Mouse (Mus musculus): Measurements from ENCODE around the gene Arl8a. TPM values are rescaled to one million over a fixed set of nuclear protein-coding genes. Genes with fewer than 3 reads are reported as not detected.

The Arl8a gene
- polyA plus RNA-seq, 1 experiment, result 51.4 TPM

DNA sequence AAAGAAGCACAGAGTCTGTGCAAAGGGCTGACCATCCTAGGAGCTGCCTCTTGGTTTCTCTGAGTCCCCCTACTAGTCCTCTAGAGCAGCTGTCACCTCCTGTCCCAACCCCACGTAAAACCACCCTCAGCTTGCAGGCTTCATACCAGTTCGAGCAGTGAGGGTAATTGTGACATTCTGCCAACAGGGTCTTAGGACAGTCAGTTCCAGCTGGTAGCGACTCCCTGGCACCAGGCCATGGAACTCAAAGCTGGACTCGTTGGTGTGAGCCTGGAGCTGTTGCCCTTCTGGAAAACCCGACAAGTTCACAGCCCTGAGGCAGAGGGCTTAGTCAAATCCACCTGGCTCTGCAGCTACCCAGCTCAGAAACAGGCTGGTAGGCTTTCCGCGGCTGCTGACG, 20.6 kb upstream of the Arl8a start:
- Histone ChIP-seq H3K4me3 (ENCODE audit: insufficient read depth, poor library complexity, severe bottlenecking) (no peak overlapping the region), H3K79me2 (ENCODE audit: control insufficient read depth, insufficient read depth) (no peaks in the 10 kb centered on the region), H3K36me3 (ENCODE audit: control insufficient read depth, insufficient read depth) (no peaks in the 10 kb centered on the region), H3K27me3 (ENCODE audit: control insufficient read depth, insufficient read depth, insufficient read length) (no peaks in the 10 kb centered on the region), H3K79me3 (ENCODE audit: low read depth) (no peaks in the 10 kb centered on the region), H3ac (ENCODE audit: control insufficient read depth, insufficient read length, low read depth) (no peak overlapping the region)
- no peak for TF ChIP-seq MYOG (IDR thresholded peaks at IDR 0.05; ENCODE audit: control insufficient read depth, extremely low read depth, insufficient read length)
- no peak for TF ChIP-seq USF1 (IDR thresholded peaks at IDR 0.05; ENCODE audit: low read depth)
- no peak for TF ChIP-seq MAX (IDR thresholded peaks at IDR 0.05)
- no peak for TF ChIP-seq CEBPB (IDR thresholded peaks at IDR 0.05; ENCODE audit: low read depth)
- no peak for TF ChIP-seq CTCF (IDR thresholded peaks at IDR 0.05; ENCODE audit: control insufficient read depth, insufficient read depth, insufficient read length)
- no peak for TF ChIP-seq FOSL1 (IDR thresholded peaks at IDR 0.05; ENCODE audit: insufficient read depth, low read length, poor library complexity, severe bottlenecking)
- TF ChIP-seq MYOD1 (IDR thresholded peaks at IDR 0.05; ENCODE audit: control insufficient read depth, insufficient read length, low read depth), result no peak

DNA sequence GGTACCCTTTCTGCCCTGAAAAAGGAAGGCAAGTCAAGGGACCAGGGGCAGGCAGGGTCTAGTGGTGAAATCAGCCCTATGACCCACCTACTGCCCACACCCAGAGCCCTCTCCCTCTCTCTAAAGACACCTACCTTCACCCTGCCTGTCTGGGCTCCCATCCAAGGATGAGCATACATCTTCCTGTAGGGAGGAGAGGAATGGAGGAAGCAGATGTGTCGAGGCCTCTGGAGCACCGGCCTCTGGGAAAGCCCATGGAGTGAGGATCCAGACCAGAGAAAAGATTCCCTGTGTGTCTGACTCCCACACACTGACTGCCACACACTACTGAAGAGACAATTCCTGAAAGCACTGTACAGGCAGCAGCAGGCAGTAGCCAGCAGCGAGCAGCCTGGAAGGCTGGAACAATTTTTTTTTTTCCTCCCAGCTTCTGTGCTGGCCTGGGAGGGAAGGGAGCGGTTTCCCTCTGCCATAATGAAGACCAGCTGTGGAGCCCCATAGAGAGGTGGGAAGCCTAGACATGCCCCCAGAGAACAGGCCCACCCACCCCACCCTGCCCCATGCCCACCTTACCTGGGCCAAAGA, 20.1 kb upstream of the Arl8a start:
- no peaks in the 10 kb centered on the region for H3K36me3 ChIP-seq (ENCODE audit: control insufficient read depth, insufficient read depth)
- H3K27me3 ChIP-seq (ENCODE audit: control insufficient read depth, insufficient read depth, insufficient read length), result no peaks in the 10 kb centered on the region
- H3K79me2 ChIP-seq (ENCODE audit: control insufficient read depth, insufficient read depth), result no peaks in the 10 kb centered on the region
- TF ChIP-seq CTCF (IDR thresholded peaks at IDR 0.05; ENCODE audit: control insufficient read depth, insufficient read depth, insufficient read length) (no peak), MYOD1 (IDR thresholded peaks at IDR 0.05; ENCODE audit: control insufficient read depth, insufficient read length, low read depth) (no peak), USF1 (IDR thresholded peaks at IDR 0.05; ENCODE audit: low read depth) (no peak), FOSL1 (IDR thresholded peaks at IDR 0.05; ENCODE audit: insufficient read depth, low read length, poor library complexity, severe bottlenecking) (no peak), MYOG (IDR thresholded peaks at IDR 0.05; ENCODE audit: control insufficient read depth, extremely low read depth, insufficient read length) (no peak), CEBPB (IDR thresholded peaks at IDR 0.05; ENCODE audit: low read depth) (no peak)
- no peaks in the 10 kb centered on the region for H3K79me3 ChIP-seq (ENCODE audit: low read depth)
- no peak overlapping the region for H3ac ChIP-seq (ENCODE audit: control insufficient read depth, insufficient read length, low read depth)
- H3K4me3 ChIP-seq (ENCODE audit: insufficient read depth, poor library complexity, severe bottlenecking), result no peak overlapping the region

DNA sequence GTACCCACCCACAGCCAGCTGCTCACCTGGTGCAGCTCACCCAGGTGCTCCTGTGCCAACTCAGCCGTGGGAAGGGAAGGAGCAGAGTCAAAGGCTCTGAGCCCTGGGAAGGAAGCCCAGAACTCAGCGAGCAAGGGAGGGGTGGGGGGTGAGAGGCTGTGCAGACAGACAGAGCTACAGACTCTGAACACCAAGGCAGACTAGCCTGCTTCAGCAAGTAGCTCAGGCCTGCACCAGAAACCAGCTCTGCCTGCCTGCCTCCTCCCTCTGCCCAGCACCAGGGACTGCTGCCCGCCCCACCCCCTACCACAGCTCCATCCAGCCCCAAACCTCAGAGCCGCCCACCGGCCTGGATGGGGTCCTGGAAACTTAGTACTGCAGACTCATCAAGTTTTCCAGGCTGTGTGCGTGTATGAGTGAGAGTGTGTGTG, 18.6 kb upstream of the Arl8a start:
- no peaks in the 10 kb centered on the region for H3K27me3 ChIP-seq (ENCODE audit: control insufficient read depth, insufficient read depth, insufficient read length)
- no peaks in the 10 kb centered on the region for H3K79me3 ChIP-seq (ENCODE audit: low read depth)
- no peaks in the 10 kb centered on the region for H3K36me3 ChIP-seq (ENCODE audit: control insufficient read depth, insufficient read depth)
- no peak for TF ChIP-seq MYOD1 (IDR thresholded peaks at IDR 0.05; ENCODE audit: control insufficient read depth, insufficient read length, low read depth)
- no peak for TF ChIP-seq USF1 (IDR thresholded peaks at IDR 0.05; ENCODE audit: low read depth)
- TF ChIP-seq MYOG (IDR thresholded peaks at IDR 0.05; ENCODE audit: control insufficient read depth, extremely low read depth, insufficient read length), result no peak
- no peak for TF ChIP-seq CEBPB (IDR thresholded peaks at IDR 0.05; ENCODE audit: low read depth)
- TF ChIP-seq MAX (IDR thresholded peaks at IDR 0.05), result no peak
- TF ChIP-seq FOSL1 (IDR thresholded peaks at IDR 0.05; ENCODE audit: insufficient read depth, low read length, poor library complexity, severe bottlenecking), result no peak
- TF ChIP-seq CTCF (IDR thresholded peaks at IDR 0.05; ENCODE audit: control insufficient read depth, insufficient read depth, insufficient read length), result no peak
- no peaks in the 10 kb centered on the region for H3K79me2 ChIP-seq (ENCODE audit: control insufficient read depth, insufficient read depth)
- H3K4me3 ChIP-seq (ENCODE audit: insufficient read depth, poor library complexity, severe bottlenecking), result no peak overlapping the region
- H3ac ChIP-seq (ENCODE audit: control insufficient read depth, insufficient read length, low read depth), result no peak overlapping the region

DNA sequence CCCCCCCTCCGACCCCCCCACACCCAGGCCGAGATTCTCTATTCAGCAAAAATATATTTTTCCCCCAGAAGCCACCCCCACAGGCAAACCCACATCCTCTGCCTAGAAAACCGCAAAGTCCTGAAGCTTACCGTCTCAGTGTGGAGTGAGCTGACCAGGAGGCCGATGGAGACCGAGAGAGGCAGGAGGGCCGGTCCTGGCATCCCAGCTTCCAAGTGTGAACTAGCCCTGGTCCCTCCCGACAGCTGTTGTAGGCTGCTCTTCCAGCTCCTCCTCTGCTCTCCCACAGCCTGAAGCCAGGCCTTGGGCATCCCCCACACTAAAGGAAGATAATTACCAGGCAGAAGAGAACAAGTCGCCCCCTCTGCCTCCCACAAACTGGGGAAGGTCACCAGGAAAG, 17.6 kb upstream of the Arl8a start:
- no peaks in the 10 kb centered on the region for H3K36me3 ChIP-seq (ENCODE audit: control insufficient read depth, insufficient read depth)
- no peaks in the 10 kb centered on the region for H3K79me2 ChIP-seq (ENCODE audit: control insufficient read depth, insufficient read depth)
- H3K27me3 ChIP-seq (ENCODE audit: control insufficient read depth, insufficient read depth, insufficient read length), result no peaks in the 10 kb centered on the region
- H3K4me3 ChIP-seq (ENCODE audit: insufficient read depth, poor library complexity, severe bottlenecking), result no peak overlapping the region
- no peaks in the 10 kb centered on the region for H3K79me3 ChIP-seq (ENCODE audit: low read depth)
- TF ChIP-seq MYOD1 (IDR thresholded peaks at IDR 0.05; ENCODE audit: control insufficient read depth, insufficient read length, low read depth) (no peak), MAX (IDR thresholded peaks at IDR 0.05) (no peak), FOSL1 (IDR thresholded peaks at IDR 0.05; ENCODE audit: insufficient read depth, low read length, poor library complexity, severe bottlenecking) (no peak), USF1 (IDR thresholded peaks at IDR 0.05; ENCODE audit: low read depth) (no peak), CEBPB (IDR thresholded peaks at IDR 0.05; ENCODE audit: low read depth) (no peak), CTCF (IDR thresholded peaks at IDR 0.05; ENCODE audit: control insufficient read depth, insufficient read depth, insufficient read length) (no peak), MYOG (IDR thresholded peaks at IDR 0.05; ENCODE audit: control insufficient read depth, extremely low read depth, insufficient read length) (no peak)
- no peak overlapping the region for H3ac ChIP-seq (ENCODE audit: control insufficient read depth, insufficient read length, low read depth)

DNA sequence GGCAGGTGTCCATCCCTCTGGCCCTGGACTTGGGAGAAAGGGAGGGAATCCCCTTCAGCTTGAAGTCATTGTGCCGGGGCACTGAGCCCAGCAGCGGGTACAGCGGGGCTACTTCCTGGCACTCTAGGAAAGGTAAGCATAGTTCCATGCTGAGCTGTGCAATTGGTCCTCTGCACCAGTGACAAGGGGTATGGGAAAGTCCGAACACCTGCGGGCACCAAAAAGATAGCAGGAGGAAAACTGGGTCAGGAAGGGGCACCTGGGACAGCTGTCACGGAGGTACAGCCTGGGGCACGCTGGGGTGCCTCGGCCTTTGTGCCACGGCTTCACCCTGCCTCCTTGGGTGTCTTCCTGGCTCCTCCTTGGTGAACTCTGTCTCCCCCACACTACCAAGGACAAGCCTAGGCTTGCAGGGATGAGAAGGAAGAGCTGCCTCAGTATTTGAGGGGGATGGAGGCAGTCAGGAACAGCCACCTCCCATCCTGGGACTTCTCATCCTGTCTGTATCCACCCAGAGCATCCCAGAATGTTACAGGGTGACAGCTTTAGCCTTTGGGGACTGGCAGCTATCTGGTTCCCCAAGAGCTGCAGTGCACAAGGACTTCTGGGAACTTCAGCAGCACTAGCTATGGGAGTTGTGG, 17.0 kb upstream of the Arl8a start:
- H3K79me3 ChIP-seq (ENCODE audit: low read depth), result no peaks in the 10 kb centered on the region
- H3K4me3 ChIP-seq (ENCODE audit: insufficient read depth, poor library complexity, severe bottlenecking), result no peak overlapping the region
- no peak overlapping the region for H3ac ChIP-seq (ENCODE audit: control insufficient read depth, insufficient read length, low read depth)
- TF ChIP-seq USF1 (IDR thresholded peaks at IDR 0.05; ENCODE audit: low read depth) (no peak), CTCF (IDR thresholded peaks at IDR 0.05; ENCODE audit: control insufficient read depth, insufficient read depth, insufficient read length) (no peak), FOSL1 (IDR thresholded peaks at IDR 0.05; ENCODE audit: insufficient read depth, low read length, poor library complexity, severe bottlenecking) (no peak), MYOG (IDR thresholded peaks at IDR 0.05; ENCODE audit: control insufficient read depth, extremely low read depth, insufficient read length) (no peak)
- H3K27me3 ChIP-seq (ENCODE audit: control insufficient read depth, insufficient read depth, insufficient read length), result no peaks in the 10 kb centered on the region
- no peaks in the 10 kb centered on the region for H3K36me3 ChIP-seq (ENCODE audit: control insufficient read depth, insufficient read depth)
- H3K79me2 ChIP-seq (ENCODE audit: control insufficient read depth, insufficient read depth), result no peaks in the 10 kb centered on the region
